Mouse (Mus musculus) embryonic facial prominence, embryonic 14.5 days (tissue): ENCODE measurements around the gene Ddit4. TPM values are rescaled to one million over a fixed set of nuclear protein-coding genes. Genes with fewer than 3 reads are reported as not detected.

Source experiments
- ATAC-seq: fragments of 200-750 bp; cut with Nextera tagmentation; 2 replicates; pipeline ENCODE4 v1.8.0; 2017; ENCODE audit warnings: low read depth, moderate number of reproducible peaks, moderate TSS enrichment
- DNase-seq: peaks from one replicate; pipeline ENCODE4 v3.0.0-alpha.2; 2015; ENCODE audit warnings: low spot score
- H3K27ac ChIP-seq: fragments of 300-500 bp; sonication (generic); replicated peaks from 2 replicates; pipeline ENCODE4 v1.5.1; 2014; ENCODE audit warnings: low read depth, mild to moderate bottlenecking, low read length, moderate library complexity
- H3K27me3 ChIP-seq: fragments of 300-500 bp; sonication (generic); replicated peaks from 2 replicates; pipeline ENCODE4 v1.6.1; 2014; ENCODE audit warnings: low read length; ENCODE audit not compliant: control insufficient read depth, insufficient read depth
- H3K36me3 ChIP-seq: fragments of 300-500 bp; sonication (generic); 2 replicates; pipeline ENCODE4 v1.6.1; 2014; ENCODE audit warnings: low read length, mixed read lengths; ENCODE audit not compliant: control insufficient read depth, insufficient read depth
- H3K4me1 ChIP-seq: fragments of 300-500 bp; sonication (generic); 2 replicates; pipeline ENCODE4 v1.6.1; 2014; ENCODE audit warnings: antibody characterized with exemption, low read length; ENCODE audit not compliant: control insufficient read depth, insufficient read depth
- H3K4me2 ChIP-seq: fragments of 300-500 bp; sonication (generic); 2 replicates; pipeline ENCODE4 v1.6.1; 2014; ENCODE audit warnings: low read depth, mild to moderate bottlenecking, low read length, moderate library complexity, mixed read lengths
- H3K4me3 ChIP-seq: fragments of 300-500 bp; sonication (generic); 2 replicates; pipeline ENCODE4 v1.5.1; 2014; ENCODE audit warnings: low read depth, mild to moderate bottlenecking, low read length
- H3K9ac ChIP-seq: fragments of 300-500 bp; sonication (generic); 2 replicates; pipeline ENCODE4 v1.6.1; 2014; ENCODE audit warnings: low read depth, mild to moderate bottlenecking, low read length, moderate library complexity, mixed read lengths
- H3K9me3 ChIP-seq: fragments of 300-500 bp; sonication (generic); 2 replicates; pipeline ENCODE4 v1.6.1; 2016; ENCODE audit warnings: low read length; ENCODE audit not compliant: control insufficient read depth
- WGBS: fragments of 180-500 bp; shearing (Covaris S2); extraction: QIAGEN DNeasy Blood & Tissue Kit; methylation state at CpG from one replicate; pipeline ENCODE4 v1.1.7; 2014; 5-methylcytosine and 5-hydroxymethylcytosine counted together
- polyA plus RNA-seq: library from polyadenylated mRNA; unstranded; fragments of >200 nt; fragmentation: Nextera tagmentation; extraction: Ambion mirVana; gene quantifications from 2 replicates; pipeline ENCODE4 v1.2.1, GENCODE M21; 2014

Gene Ddit4
- polyA plus RNA-seq, 1 experiment from 2014 or later = 9.2 TPM

DNA sequence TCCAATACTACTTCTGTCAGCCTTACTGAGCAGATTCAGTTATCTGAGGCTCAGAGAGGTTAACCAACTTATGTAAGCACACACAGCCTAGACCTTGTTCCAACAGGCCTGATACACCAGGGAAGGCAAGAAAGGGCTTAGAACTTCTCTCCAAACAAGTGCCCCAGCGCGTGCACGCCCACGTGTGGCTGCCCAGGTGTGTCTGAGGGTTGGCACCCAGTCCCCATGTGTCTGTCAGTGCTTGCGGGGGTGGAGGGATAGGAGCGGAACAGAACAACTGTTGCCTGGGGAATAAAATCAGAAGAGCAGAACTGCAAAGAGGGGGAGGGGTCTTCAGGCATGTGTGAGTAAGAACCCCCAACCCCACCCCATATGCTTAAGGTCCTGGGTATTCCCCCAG, 40.5 kb downstream of the Ddit4 start:
- 17% methylated on average over 6 of the region's 6 CpGs for WGBS
- Histone ChIP-seq H3K27ac (no peak overlapping the region), H3K27me3 (no peaks in the 10 kb centered on the region), H3K4me1 (peaks cover 43% of the 10 kb centered on the region), H3K36me3 (no peaks in the 10 kb centered on the region), H3K4me3 (no peak overlapping the region), H3K9me3 (no peaks in the 10 kb centered on the region), H3K4me2 (peak overlapping the region; percentile 47), H3K9ac (no peak overlapping the region)
- no peak for DNase-seq
- no peak for ATAC-seq

GRCm38 (mm10) chr10:59909357-59909847, 42.2 kb downstream of the Ddit4 start:
- Histone ChIP-seq H3K4me1 (peaks cover 38% of the 10 kb centered on the region), H3K9me3 (no peaks in the 10 kb centered on the region), H3K4me3 (no peak overlapping the region; the same call in 1 of the 2 replicates), H3K9ac (no peak overlapping the region), H3K27ac (peak overlapping the region; percentile 81), H3K36me3 (no peaks in the 10 kb centered on the region), H3K4me2 (peak overlapping the region; percentile 31), H3K27me3 (no peaks in the 10 kb centered on the region)
- ATAC-seq (peak; percentile 50), DNase-seq (peak; percentile 91)
- WGBS = 8% methylated on average over 14 of the region's 14 CpGs

GRCm38 (mm10) chr10:59908776-59909315, 42.8 kb downstream of the Ddit4 start:
- H3K4me1 ChIP-seq = peaks cover 38% of the 10 kb centered on the region

GRCm38 (mm10) chr10:59907695-59908299, 43.8 kb downstream of the Ddit4 start:
- Histone ChIP-seq H3K4me2 (peak overlapping the region; percentile 7; the same call in 1 of the 2 replicates), H3K9ac (peak overlapping the region; percentile 37), H3K9me3 (no peaks in the 10 kb centered on the region), H3K27me3 (no peaks in the 10 kb centered on the region), H3K36me3 (no peaks in the 10 kb centered on the region), H3K4me1 (peaks cover 47% of the 10 kb centered on the region), H3K27ac (peak overlapping the region; percentile 81), H3K4me3 (no peak overlapping the region)
- 3% methylated on average over 3 of the region's 7 CpGs for whole genome bisulfite sequencing
- DNase-seq (peak; percentile 89), ATAC-seq (peak; percentile 58)

More at GRCm38 (mm10) chr10:59908776-59909315, 42.8 kb downstream of the Ddit4 start:
- 62% methylated on average over 7 of the region's 7 CpGs for WGBS
- no peaks in the 10 kb centered on the region for H3K36me3 ChIP-seq
- ATAC-seq = 0 out of 2 replicates have a peak, but pooled peaks have one; percentile 1
- H3K4me2 ChIP-seq = peak overlapping the region; percentile 31
- no peaks in the 10 kb centered on the region for H3K27me3 ChIP-seq
- no peaks in the 10 kb centered on the region for H3K9me3 ChIP-seq
- peak overlapping the region; percentile 81 for H3K27ac ChIP-seq
- no peak for DNase-seq
- H3K9ac ChIP-seq = no peak overlapping the region
- no peak overlapping the region for H3K4me3 ChIP-seq

DNA sequence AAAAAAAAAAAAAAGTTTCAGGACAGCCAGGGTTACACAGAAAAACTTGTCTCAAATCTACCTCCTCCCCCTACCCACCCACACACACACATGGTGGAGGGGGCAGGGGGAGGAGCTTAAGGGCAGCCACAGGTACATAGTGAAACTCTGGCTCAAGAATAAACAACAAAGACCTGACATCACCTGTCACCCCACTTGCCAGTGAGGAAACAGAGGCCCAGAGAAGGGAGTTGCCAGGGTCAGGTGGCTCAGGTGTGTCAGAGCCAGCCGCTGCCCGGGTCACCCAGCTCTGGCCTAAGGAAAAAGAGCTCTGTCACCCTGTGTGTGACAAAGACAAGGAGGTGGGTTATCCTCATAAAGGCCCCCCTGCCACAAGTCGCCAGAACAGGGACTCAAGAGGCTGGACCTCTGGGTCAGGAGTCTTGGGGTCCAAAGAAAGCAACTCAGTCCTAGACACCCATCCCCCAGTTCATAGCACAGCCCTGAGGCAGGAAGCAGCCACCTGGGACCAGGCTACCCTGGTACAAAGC, 44.5 kb downstream of the Ddit4 start:
- peaks cover 53% of the 10 kb centered on the region for H3K4me1 ChIP-seq
- 55% methylated on average over 3 of the region's 3 CpGs for WGBS

GRCm38 (mm10) chr10:59903170-59903569, 48.5 kb downstream of the Ddit4 start:
- peaks cover 55% of the 10 kb centered on the region for H3K4me1 ChIP-seq

More for the DNA sequence above, 44.5 kb downstream of the Ddit4 start:
- Histone ChIP-seq H3K4me3 (no peak overlapping the region), H3K9me3 (no peaks in the 10 kb centered on the region), H3K36me3 (no peaks in the 10 kb centered on the region), H3K27me3 (no peaks in the 10 kb centered on the region), H3K4me2 (no peak overlapping the region), H3K27ac (peak overlapping the region; percentile 81), H3K9ac (peak overlapping the region; percentile 37; the same call in 1 of the 2 replicates)
- DNase-seq (no peak), ATAC-seq (no peak)

DNA sequence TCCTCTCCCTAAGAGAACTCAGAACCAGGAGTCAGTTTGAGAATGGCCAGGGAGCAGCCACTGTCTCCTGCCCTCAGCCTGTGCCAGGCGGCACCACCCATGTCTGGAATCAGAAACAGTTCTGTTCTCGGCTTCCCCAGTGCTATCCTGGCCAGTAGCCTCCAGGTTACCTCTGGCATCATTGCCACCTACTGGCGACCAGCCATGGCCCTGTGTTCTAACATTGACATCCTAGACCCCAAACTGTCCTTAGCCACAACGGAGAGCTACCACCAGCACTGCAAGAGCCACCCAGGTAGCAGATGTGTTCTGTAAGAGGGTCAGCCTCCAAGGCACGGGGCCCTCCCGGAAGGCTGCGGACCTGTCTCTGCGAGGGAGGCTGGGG, 49.0 kb downstream of the Ddit4 start:
- H3K9me3 ChIP-seq = no peaks in the 10 kb centered on the region
- H3K4me2 ChIP-seq = no peak overlapping the region
- 54% methylated on average over 8 of the region's 8 CpGs for WGBS
- no peak for ATAC-seq
- H3K36me3 ChIP-seq = peaks cover 10% of the 10 kb centered on the region
- no peak overlapping the region for H3K9ac ChIP-seq
- peaks cover 53% of the 10 kb centered on the region for H3K4me1 ChIP-seq
- peak overlapping the region; percentile 52 for H3K27ac ChIP-seq
- no peak overlapping the region for H3K4me3 ChIP-seq
- H3K27me3 ChIP-seq = no peaks in the 10 kb centered on the region
- DNase-seq = no peak

More at GRCm38 (mm10) chr10:59903170-59903569, 48.5 kb downstream of the Ddit4 start:
- H3K27ac ChIP-seq = peak overlapping the region; percentile 4
- 25% methylated on average over 7 of the region's 7 CpGs for WGBS
- ATAC-seq = no peak
- no peak overlapping the region for H3K4me2 ChIP-seq
- DNase-seq = peak; percentile 59
- H3K9ac ChIP-seq = peak overlapping the region; percentile 37; the same call in 1 of the 2 replicates
- no peaks in the 10 kb centered on the region for H3K9me3 ChIP-seq
- H3K36me3 ChIP-seq = peaks cover 4% of the 10 kb centered on the region
- no peaks in the 10 kb centered on the region for H3K27me3 ChIP-seq
- H3K4me3 ChIP-seq = no peak overlapping the region

DNA sequence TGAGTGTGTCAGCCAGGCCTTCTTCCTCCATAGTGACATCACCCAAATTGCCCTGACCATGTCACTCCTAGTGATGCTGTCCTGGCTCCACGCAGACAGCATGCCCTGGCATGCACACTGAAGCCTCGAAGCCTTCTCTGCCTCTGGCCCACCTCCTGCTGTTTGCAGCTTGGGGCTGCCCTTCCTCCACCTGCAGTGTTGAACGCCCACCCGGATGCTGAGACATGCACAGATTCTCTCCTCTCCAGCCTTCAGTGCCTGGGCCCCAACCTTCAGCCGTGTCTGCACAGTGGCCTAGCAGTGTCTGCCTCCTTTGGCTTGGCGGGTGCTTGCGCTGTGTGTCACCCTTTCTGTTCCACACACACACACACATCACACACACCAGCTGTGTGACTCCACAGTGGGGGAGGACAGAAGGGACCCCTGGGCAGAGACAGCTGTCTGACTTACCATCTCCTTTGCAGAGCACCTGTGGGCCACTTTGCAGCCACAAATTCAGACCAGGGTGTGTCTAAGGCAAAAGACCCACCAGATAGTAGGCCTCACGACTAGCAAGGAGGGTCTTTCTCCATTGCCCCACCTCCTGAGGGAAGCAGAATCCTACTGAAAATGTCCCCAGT, 49.5 kb downstream of the Ddit4 start:
- Histone ChIP-seq H3K4me1 (peaks cover 51% of the 10 kb centered on the region), H3K9me3 (no peaks in the 10 kb centered on the region), H3K9ac (no peak overlapping the region), H3K4me3 (no peak overlapping the region), H3K4me2 (no peak overlapping the region), H3K36me3 (peaks cover 15% of the 10 kb centered on the region), H3K27ac (peak overlapping the region; percentile 52; the same call in 1 of the 2 replicates), H3K27me3 (no peaks in the 10 kb centered on the region)
- no peak for ATAC-seq
- no peak for DNase-seq
- 64% methylated on average over 8 of the region's 8 CpGs for WGBS
